Mouse (Mus musculus): Measurements from ENCODE around the gene Ctbs.

Gene Ctbs

GRCm38 (mm10) chr3:146494941-146495340 lies 45.3 kb downstream of the Ctbs start:
- no peak for DNase-seq (ENCODE audit: low read depth, low spot score)

- DNase-seq (ENCODE audit: low read depth, low spot score) = no peak
Observed at GRCm38 (mm10) chr3:146498989-146499388, 49.4 kb downstream of the Ctbs start.

DNA sequence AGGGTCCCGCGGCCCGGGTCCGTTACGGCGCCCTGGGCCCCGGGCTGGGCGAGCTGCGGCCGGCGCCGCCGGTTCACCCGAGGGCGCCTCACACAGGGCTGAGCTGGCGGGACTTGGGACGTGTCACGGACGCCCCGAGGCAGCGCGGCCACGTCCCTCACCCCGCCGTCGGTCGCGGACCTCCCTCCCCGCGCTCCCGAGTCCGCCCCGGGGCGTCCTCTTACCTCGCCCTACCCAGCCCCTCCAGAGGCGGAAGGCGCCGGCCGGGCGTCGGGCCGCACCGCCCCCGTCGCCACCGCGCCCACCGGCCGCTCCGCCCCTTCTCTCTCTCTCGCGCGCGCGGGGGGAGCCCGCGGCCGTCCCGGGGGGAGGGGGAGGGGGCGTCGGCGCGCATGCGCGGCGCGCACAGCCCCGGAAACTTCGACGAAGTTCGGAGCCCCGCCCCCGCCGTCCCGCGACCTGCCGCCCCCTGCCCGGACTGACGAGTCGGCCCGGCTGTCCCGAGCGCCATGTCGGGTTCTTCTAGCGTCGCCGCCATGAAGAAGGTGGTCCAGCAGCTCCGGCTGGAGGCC lies 49.9 kb downstream of the Ctbs start, which contains the start of the genes Spata1 and Gng5:
Gene Spata1, minus strand, starts transcription at position 323 of the 572 bp plus-strand sequence.
Gene Gng5, plus strand, starts transcription at position 377 of the 572 bp plus-strand sequence.
- DNase-seq (ENCODE audit: low read depth, low spot score) = no peak

DNA sequence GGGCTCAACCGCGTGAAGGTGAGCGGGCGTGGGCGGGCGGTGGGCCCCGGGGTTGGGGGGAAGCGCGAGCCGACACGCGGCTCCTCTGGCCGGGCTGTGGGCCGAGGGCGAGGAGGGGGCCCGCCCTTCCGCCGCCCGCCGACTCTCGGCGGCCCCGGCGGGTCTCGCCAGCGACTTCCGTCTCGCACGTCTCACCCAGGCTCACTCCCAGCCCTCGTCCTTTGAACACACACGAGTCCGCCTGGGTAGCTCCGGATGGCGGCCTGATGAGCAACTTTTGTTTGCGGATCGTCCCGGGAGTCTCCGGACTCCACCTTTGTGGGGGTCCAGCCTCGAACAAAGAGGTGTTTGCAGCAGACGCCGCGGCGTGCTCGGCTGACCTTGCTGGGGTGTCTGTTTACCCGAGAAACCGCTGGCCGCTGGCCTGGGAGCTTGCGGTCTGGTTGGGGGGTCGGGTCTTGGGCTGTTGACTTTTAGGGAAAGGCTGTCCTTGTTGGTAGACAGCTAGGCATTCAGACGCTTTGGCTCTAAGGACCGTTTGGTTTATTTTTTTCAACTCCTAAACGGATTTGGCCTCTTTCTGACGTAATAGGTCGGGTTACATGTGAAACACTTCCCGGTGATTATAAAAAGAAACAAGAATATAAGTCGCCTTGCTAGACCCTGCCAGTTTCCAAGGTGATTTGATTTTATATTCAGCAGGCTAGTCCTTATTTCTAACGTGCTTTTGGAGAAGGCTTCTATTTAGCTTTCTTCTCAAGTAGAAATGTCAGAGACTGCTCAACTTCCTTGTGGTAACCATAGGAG lies 50.6 kb downstream of the Ctbs start:
- no peak for DNase-seq (ENCODE audit: low read depth, low spot score)

DNA sequence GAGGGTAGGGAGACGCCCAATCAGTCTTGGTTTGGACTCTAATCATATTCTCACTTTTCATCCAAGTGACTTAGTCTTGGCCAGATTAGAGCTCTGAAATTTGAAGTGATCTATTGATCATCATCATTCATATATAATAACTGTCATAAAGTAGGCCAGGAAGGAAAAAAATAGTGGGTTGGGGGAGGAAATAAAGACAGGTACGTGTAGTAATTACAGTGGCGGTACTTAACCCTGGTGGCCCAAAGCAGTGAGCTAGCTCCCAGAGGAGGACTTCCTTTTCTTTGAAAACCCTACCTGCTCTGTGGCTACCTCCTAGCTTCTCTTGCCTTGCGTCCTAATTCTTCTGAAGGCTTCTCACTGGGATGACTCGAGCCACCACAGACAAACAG lies 51.2 kb downstream of the Ctbs start:
- no peak for DNase-seq (ENCODE audit: low read depth, low spot score)

GRCm38 (mm10) chr3:146501601-146502123 lies 52.1 kb downstream of the Ctbs start:
- no peak for DNase-seq (ENCODE audit: low read depth, low spot score)

DNA sequence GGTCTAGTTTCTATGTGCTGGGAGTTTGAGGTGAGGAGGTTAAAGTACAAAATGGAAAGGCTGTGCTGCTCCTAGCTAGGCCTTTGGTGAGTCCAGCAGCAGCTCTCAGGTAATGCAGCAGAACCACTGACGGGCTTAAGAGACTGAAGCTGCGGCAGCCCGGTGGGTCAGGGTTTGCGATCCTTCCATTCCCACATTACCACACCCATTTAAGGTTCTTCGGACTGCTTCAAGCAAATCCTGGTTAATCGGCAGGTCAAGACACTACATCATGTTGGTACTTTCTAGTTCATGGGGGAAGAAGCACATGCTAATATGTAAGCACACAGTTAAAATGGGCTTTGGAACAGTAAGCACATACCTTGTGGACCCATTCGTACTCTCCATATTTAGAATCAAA lies 57.1 kb downstream of the Ctbs start:
- DNase-seq (ENCODE audit: low read depth, low spot score) = no peak

All from brain, embryonic 18.5 days (tissue).